Comparison of ENCODE assay signal across 9 mouse cellular contexts in the genomic region with DNA sequence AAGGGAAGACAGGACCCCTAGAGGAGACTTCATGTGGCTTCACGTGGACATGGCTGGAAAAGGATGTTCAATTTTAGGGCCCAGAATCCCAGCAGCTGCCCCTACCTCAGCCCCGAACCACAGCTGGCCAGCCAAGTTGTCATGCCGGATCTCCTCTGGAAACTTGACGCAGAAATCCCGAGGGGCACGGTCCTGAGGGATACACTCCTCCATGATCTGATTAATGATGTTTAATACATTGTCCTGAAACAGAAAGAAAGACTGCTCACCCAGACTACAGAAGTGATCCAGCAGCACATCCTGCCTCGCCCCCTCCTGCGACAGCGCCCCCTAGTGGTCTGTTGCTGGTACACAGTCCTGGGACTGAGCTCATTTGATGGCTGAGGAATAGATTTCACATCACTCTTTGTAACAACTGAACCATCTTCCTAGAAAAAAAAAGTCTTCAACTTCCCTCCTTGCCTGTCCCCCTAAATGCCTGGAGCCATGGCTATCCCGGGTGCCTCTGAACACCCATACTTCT. TPM values are rescaled to one million over a fixed set of nuclear protein-coding genes. Genes with fewer than 3 reads are reported as not detected.
A peak's percentile ranks its signal among the peaks of the same experiment; 100 is the strongest.
DNase-seq lines count a peak whose midpoint lies in the region; ATAC-seq and TF ChIP-seq lines count a peak whose summit lies in the region.
"Had no signal": no experiment of that assay in that cellular context is flagged by ENCODE, and none has a peak within 500 bp of the region (broad histone marks: within the 10 kb centered on the region; RNA-seq: fewer than 3 reads in every experiment).

No protein-coding gene starts in this region.

- H3K27ac ChIP-seq in neural tube, embryonic 15.5 days (replicated peaks): no peak overlapping the region
- H3K27ac ChIP-seq in lung, embryonic 14.5 days (ENCODE audit: low read depth): no peak overlapping the region

- no peaks in the 10 kb centered on the region for H3K27me3 ChIP-seq in neural tube, embryonic 15.5 days (replicated peaks)
- H3K27me3 ChIP-seq in lung, embryonic 14.5 days (ENCODE audit: insufficient read depth, low read length): no peaks in the 10 kb centered on the region
- no peaks in the 10 kb centered on the region for H3K27me3 ChIP-seq in splenic B cell, adult 2 months (ENCODE audit: control insufficient read depth, insufficient read depth, low read length, poor library complexity, severe bottlenecking)

- ATAC-seq in neural tube, embryonic 15.5 days (ENCODE audit: low FRiP score): no peak
- no peak for ATAC-seq in lung, embryonic 14.5 days (ENCODE audit: insufficient read depth)

- TF ChIP-seq CTCF in lung, embryonic 14.5 days (IDR thresholded peaks at IDR 0.05; ENCODE audit: low read depth): peak; percentile 83

- no peak overlapping the region for H3K4me2 ChIP-seq in neural tube, embryonic 15.5 days
- no peak overlapping the region for H3K4me2 ChIP-seq in lung, embryonic 14.5 days

- 56% methylated on average over 10 of the region's 10 CpGs for WGBS in neural tube, embryonic 15.5 days
- WGBS in lung, embryonic 14.5 days: 53% methylated on average over 10 of the region's 10 CpGs

- H3K9me3 ChIP-seq in neural tube, embryonic 15.5 days (replicated peaks): no peaks in the 10 kb centered on the region
- no peaks in the 10 kb centered on the region for H3K9me3 ChIP-seq in lung, embryonic 14.5 days (ENCODE audit: low read depth, low read length)

- DNase-seq in cerebellum, postnatal 25 days: peak; percentile 29 to 64
- no peak for DNase-seq in cerebellum, adult 11 months
- peak; percentile 48 for DNase-seq in neural tube, embryonic 10.5 days (ENCODE audit: extremely low spot score, low spot score)
- DNase-seq in embryo, embryonic 10.5 days (ENCODE audit: low spot score): peak; percentile 53
- peak; percentile 34 for DNase-seq in lung, embryonic 14.5 days
- DNase-seq in splenic B cell, adult 2 months (ENCODE audit: low read depth, low spot score): peak; percentile 82
- no peak for DNase-seq in urinary bladder, postnatal 10 days (ENCODE audit: low spot score)

- no peak overlapping the region for H3K9ac ChIP-seq in neural tube, embryonic 15.5 days (replicated peaks)
- no peak overlapping the region for H3K9ac ChIP-seq in lung, embryonic 14.5 days

- H3K4me1 ChIP-seq in neural tube, embryonic 15.5 days: no peaks in the 10 kb centered on the region
- H3K4me1 ChIP-seq in lung, embryonic 14.5 days (ENCODE audit: insufficient read depth): no peaks in the 10 kb centered on the region

- no peak overlapping the region for H3K4me3 ChIP-seq in neural tube, embryonic 15.5 days (replicated peaks)
- H3K4me3 ChIP-seq in lung, embryonic 14.5 days (ENCODE audit: low read depth, low read length): no peak overlapping the region

- peaks cover 8% of the 10 kb centered on the region; the same call in 1 of the 2 replicates for H3K36me3 ChIP-seq in neural tube, embryonic 15.5 days
- no peaks in the 10 kb centered on the region for H3K36me3 ChIP-seq in lung, embryonic 14.5 days (ENCODE audit: insufficient read depth)
- no peaks in the 10 kb centered on the region for H3K36me3 ChIP-seq in splenic B cell, adult 2 months (ENCODE audit: control insufficient read depth, insufficient read depth, low read length, poor library complexity, severe bottlenecking)

RNA-seq across cellular contexts. Expression of gene Mxd4, which starts 48.4 kb away (rescaled TPM):
- 25.7 and 29.7 TPM in 2 replicates for polyA plus RNA-seq in neural tube, embryonic 15.5 days (2015; fragmentation: Nextera tagmentation; extraction: Ambion mirVana)
- polyA plus RNA-seq in lung, embryonic 14.5 days (2014; fragmentation: Nextera tagmentation; extraction: Ambion mirVana): 47.6 and 50.8 TPM in 2 replicates

RNA-seq across cellular contexts. Expression of gene Zfyve28, which starts 52.3 kb away (rescaled TPM):
- 6.3 and 7.5 TPM in 2 replicates for polyA plus RNA-seq in neural tube, embryonic 15.5 days (2015; fragmentation: Nextera tagmentation; extraction: Ambion mirVana)
- 0.21 and 0.38 TPM in 2 replicates for polyA plus RNA-seq in lung, embryonic 14.5 days (2014; fragmentation: Nextera tagmentation; extraction: Ambion mirVana)

RNA-seq across cellular contexts. Expression of gene Cfap99, which starts 52.4 kb away (rescaled TPM):
- polyA plus RNA-seq in neural tube, embryonic 15.5 days (2015; fragmentation: Nextera tagmentation; extraction: Ambion mirVana): 0.08 TPM in 1 of 2 replicates, not detected in the other
- not detected in 2 replicates for polyA plus RNA-seq in lung, embryonic 14.5 days (2014; fragmentation: Nextera tagmentation; extraction: Ambion mirVana)
- polyA plus RNA-seq: stomach, embryonic 14.5 days had no signal

Comparison
In these comparisons a context has a peak if more than half of its experiments do, and no peak if none do; other contexts are left out.
1. DNase-seq: peak in cerebellum, postnatal 25 days (2 of 2), neural tube, embryonic 10.5 days (single experiment), embryo, embryonic 10.5 days (single experiment), lung, embryonic 14.5 days (single experiment) and splenic B cell, adult 2 months (single experiment); none in cerebellum, adult 11 months (single experiment) and urinary bladder, postnatal 10 days (single experiment).